8 mouse cellular contexts compared by ENCODE assay signal in genomic region chr11:88203712-88204532, GRCm38 (mm10). TPM values are rescaled to one million over a fixed set of nuclear protein-coding genes. Genes with fewer than 3 reads are reported as not detected.
A peak's percentile ranks its signal among the peaks of the same experiment; 100 is the strongest.
DNase-seq lines count a peak whose midpoint lies in the region; ATAC-seq lines count a peak whose summit lies in the region.

Gene Mrps23 (plus strand): TSS chr11:88204388.

- peaks cover 5% of the 10 kb centered on the region for H3K4me1 ChIP-seq in brown adipose tissue, adult 24 weeks (ENCODE audit: control insufficient read depth, insufficient read depth, insufficient read length, low read length)
- peaks cover 23 to 46% of the 10 kb centered on the region in 2 experiments for H3K4me1 ChIP-seq in heart, embryonic 14.5 days (ENCODE audit: control insufficient read depth in 2 of 2, insufficient read depth in 2 of 2, low read length in 2 of 2)
- peaks cover 52% of the 10 kb centered on the region for H3K4me1 ChIP-seq in liver, embryonic 13.5 days (replicated peaks)
- peaks cover 11% of the 10 kb centered on the region; the same call in 1 of the 2 replicates for H3K4me1 ChIP-seq in stomach, embryonic 16.5 days (ENCODE audit: control insufficient read depth, insufficient read depth, low read length)

- peak within 1 kb of the TSS; percentile 93 for H3K9ac ChIP-seq in heart, embryonic 14.5 days (ENCODE audit: low read length)
- peak within 1 kb of the TSS; percentile 89 for H3K9ac ChIP-seq in liver, embryonic 13.5 days
- peak within 1 kb of the TSS; percentile 92 for H3K9ac ChIP-seq in stomach, embryonic 16.5 days (ENCODE audit: low read length)

- H3K9me3 ChIP-seq in heart, embryonic 14.5 days (ENCODE audit: control insufficient read depth, low read length): no peaks in the 10 kb centered on the region
- no peaks in the 10 kb centered on the region for H3K9me3 ChIP-seq in liver, embryonic 13.5 days (replicated peaks)
- H3K9me3 ChIP-seq in stomach, embryonic 16.5 days (replicated peaks; ENCODE audit: control insufficient read depth, low read length): no peaks in the 10 kb centered on the region

- under 1% methylated on average over 51 of the region's 51 CpGs for WGBS in heart, embryonic 14.5 days
- WGBS in liver, embryonic 13.5 days (ENCODE audit: insufficient replicate concordance): under 1% methylated on average over 51 of the region's 51 CpGs
- under 1% methylated on average over 51 of the region's 51 CpGs for WGBS in stomach, embryonic 16.5 days

- peak within 1 kb of the TSS; percentile 84 for H3K4me3 ChIP-seq in brown adipose tissue, adult 24 weeks (ENCODE audit: insufficient read depth, low read depth, low read length)
- peak within 1 kb of the TSS; percentile 85 to 91 for H3K4me3 ChIP-seq in heart, embryonic 14.5 days (ENCODE audit: control insufficient read depth in 1 of 2, insufficient read depth in 1 of 2, low read depth in 1 of 2, low read length in 2 of 2)
- peak within 1 kb of the TSS; percentile 90 for H3K4me3 ChIP-seq in liver, embryonic 13.5 days (replicated peaks)
- peak within 1 kb of the TSS; percentile 91 for H3K4me3 ChIP-seq in stomach, embryonic 16.5 days (replicated peaks; ENCODE audit: low read length)

- H3K4me2 ChIP-seq in heart, embryonic 14.5 days (ENCODE audit: low read length): peak within 1 kb of the TSS; percentile 93
- peak within 1 kb of the TSS; percentile 91 for H3K4me2 ChIP-seq in liver, embryonic 13.5 days
- peak within 1 kb of the TSS; percentile 84 for H3K4me2 ChIP-seq in stomach, embryonic 16.5 days (ENCODE audit: low read depth, low read length)

- no peaks in the 10 kb centered on the region for H3K27me3 ChIP-seq in heart, embryonic 14.5 days (ENCODE audit: control insufficient read depth, insufficient read depth, low read length)
- H3K27me3 ChIP-seq in liver, embryonic 13.5 days: peaks cover 15% of the 10 kb centered on the region
- H3K27me3 ChIP-seq in stomach, embryonic 16.5 days (ENCODE audit: control insufficient read depth, insufficient read depth, low read length): no peaks in the 10 kb centered on the region

- H3K36me3 ChIP-seq in heart, embryonic 14.5 days (ENCODE audit: control insufficient read depth, insufficient read depth, low read length): peaks cover 28% of the 10 kb centered on the region
- peaks cover 24% of the 10 kb centered on the region for H3K36me3 ChIP-seq in liver, embryonic 13.5 days
- no peaks in the 10 kb centered on the region; the same call in 1 of the 2 replicates for H3K36me3 ChIP-seq in stomach, embryonic 16.5 days (ENCODE audit: control insufficient read depth, insufficient read depth, low read length)

- peak; percentile 89 for ATAC-seq in heart, embryonic 14.5 days (ENCODE audit: insufficient number of reproducible peaks, insufficient read depth, low FRiP score, low read depth)
- ATAC-seq in liver, embryonic 13.5 days (ENCODE audit: low read depth): peak; percentile 92
- peak; percentile 96 for ATAC-seq in stomach, embryonic 16.5 days (ENCODE audit: insufficient read depth, low FRiP score)

- peak within 1 kb of the TSS; percentile 89 for H3K27ac ChIP-seq in brown adipose tissue, adult 24 weeks (replicated peaks; ENCODE audit: low read depth, low read length)
- peak within 1 kb of the TSS; percentile 96 for H3K27ac ChIP-seq in heart, embryonic 14.5 days (replicated peaks in 1 of 2; ENCODE audit: control insufficient read depth in 1 of 2, insufficient read depth in 1 of 2, low read depth in 2 of 2, low read length in 2 of 2)
- peak within 1 kb of the TSS; percentile 84 for H3K27ac ChIP-seq in liver, embryonic 13.5 days
- H3K27ac ChIP-seq in stomach, embryonic 16.5 days (ENCODE audit: low read length): peak within 1 kb of the TSS; percentile 89

- DNase-seq in CD4-positive, CD25-positive, alpha-beta regulatory T cell, adult 2 months (ENCODE audit: low read depth, low spot score): peak; percentile 95
- peak; percentile 86 for DNase-seq in fibroblast of lung, adult 2 months (ENCODE audit: low read depth)
- peak; percentile 96 for DNase-seq in kidney, postnatal 14 days
- peak; percentile 88 for DNase-seq in liver, embryonic 13.5 days
- DNase-seq in neural tube, embryonic 10.5 days (ENCODE audit: extremely low spot score, low spot score): peak; percentile 90

RNA-seq across cellular contexts. Expression of gene Mrps23, which starts in this region (rescaled TPM):
- 150 and 192 TPM in 2 replicates for polyA plus RNA-seq in brown adipose tissue, adult 24 weeks (2012; ENCODE audit: insufficient read depth, insufficient read length, missing spikeins)
- polyA plus RNA-seq in heart, embryonic 14.5 days (2014; fragmentation: Nextera tagmentation; extraction: Ambion mirVana): 95.0 and 97.4 TPM in 2 replicates
- polyA plus RNA-seq in liver, embryonic 13.5 days (2015; fragmentation: Nextera tagmentation; extraction: Ambion mirVana): 44.0 and 45.8 TPM in 2 replicates
- polyA plus RNA-seq in stomach, embryonic 16.5 days (2015; fragmentation: Nextera tagmentation; extraction: Ambion mirVana): 50.1 and 57.9 TPM in 2 replicates

Comparison
In these comparisons a context has a peak if more than half of its experiments do, and no peak if none do; other contexts are left out.
1. Peak in every context shown above with its lines: DNase-seq, ATAC-seq, H3K4me3 ChIP-seq and H3K27ac ChIP-seq.